Mouse (Mus musculus) cerebellum, adult 2 months (tissue): Measurements from ENCODE around the gene Zc3h14.

ENCODE experiments used
- CTCF ChIP-seq: fragments of 200-500 bp; IDR thresholded peaks from 2 replicates; pipeline ENCODE4 v1.5.1; 2011; ENCODE audit warnings: low read depth, mild to moderate bottlenecking, control low read depth, low read length, moderate library complexity, borderline replicate concordance; ENCODE audit not compliant: insufficient read depth
- POLR2A ChIP-seq: fragments of 200-500 bp; IDR thresholded peaks from 2 replicates; pipeline ENCODE4 v1.6.1; 2011; ENCODE audit warnings: low read length, control low read depth, borderline replicate concordance; ENCODE audit not compliant: insufficient read depth

- TF ChIP-seq POLR2A (no peak), CTCF (no peak)
Measured at GRCm38 (mm10) chr12:98757636-98758035, 10.9 kb downstream of the Zc3h14 start.
